Comparison of ENCODE assay signal across 23 mouse cellular contexts in the genomic region with DNA sequence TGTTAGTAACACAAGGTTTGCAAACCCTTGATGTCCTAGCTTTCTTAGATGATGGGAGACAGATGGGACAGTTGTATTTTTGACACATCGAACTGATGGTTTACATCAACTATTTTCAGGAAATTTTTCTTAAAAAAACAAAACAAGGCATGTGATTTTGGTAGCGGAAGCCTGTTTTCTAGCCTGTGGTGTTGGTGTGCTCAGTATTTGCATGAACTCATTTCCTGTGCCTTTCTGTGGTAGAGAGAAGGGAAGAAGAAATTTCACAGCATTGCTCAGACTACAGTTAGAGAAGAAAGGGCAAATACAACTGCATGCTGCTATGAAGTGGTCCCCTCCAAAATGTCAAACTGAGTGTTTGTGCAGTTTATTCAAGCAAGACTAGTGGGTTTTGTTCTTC. TPM values are rescaled to one million over a fixed set of nuclear protein-coding genes. Genes with fewer than 3 reads are reported as not detected.
DNase-seq lines count a peak whose midpoint lies in the region; ATAC-seq and TF ChIP-seq lines count a peak whose summit lies in the region.
"Had no signal": no experiment of that assay in that cellular context is flagged by ENCODE, and none has a peak within 500 bp of the region (broad histone marks: within the 10 kb centered on the region; RNA-seq: fewer than 3 reads in every experiment).

No protein-coding gene starts in this region.

- H3K4me1 ChIP-seq in hindbrain, postnatal 0 days (ENCODE audit: insufficient read depth, low read length), result no peaks in the 10 kb centered on the region
- H3K4me1 ChIP-seq: embryonic facial prominence, embryonic 13.5 days; heart, embryonic 10.5 days; intestine, embryonic 15.5 days; limb, embryonic 10.5 days; midbrain, embryonic 12.5 days had no signal

- peak; percentile 97 for ATAC-seq in activated CD4-positive, CD25-positive, alpha-beta regulatory T cell, adult 4 months
- no peak for ATAC-seq in hindbrain, postnatal 0 days
- ATAC-seq: forebrain, embryonic 16.5 days; intestine, embryonic 15.5 days had no signal

- 4% methylated on average over 2 of the region's 2 CpGs for WGBS in macrophage (ENCODE audit: missing documents)
- 81% methylated on average over 2 of the region's 2 CpGs for WGBS in hindbrain, postnatal 0 days

- no peak overlapping the region for H3K4me2 ChIP-seq in hindbrain, postnatal 0 days (ENCODE audit: low read depth, low read length)
- H3K4me2 ChIP-seq: embryonic facial prominence, embryonic 13.5 days; intestine, embryonic 15.5 days; liver, embryonic 11.5 days; midbrain, embryonic 12.5 days had no signal

- DNase-seq in thymus, postnatal 25 days, result peak; percentile 15
- DNase-seq in thymus, adult 18-20 months, result no peak
- peak; percentile 75 for DNase-seq in splenic B cell, adult 2 months (ENCODE audit: low read depth, low spot score)
- DNase-seq in hindbrain, postnatal 0 days (ENCODE audit: low spot score), result no peak
- DNase-seq in gastrocnemius, postnatal 36 days, result no peak
- no peak for DNase-seq in cerebellum, adult 8-10 months
- DNase-seq: cerebellum, adult 9-10 months; gastrocnemius, postnatal 25 days; kidney, adult 9 months; kidney, postnatal 36 days; lung, adult 2 months; lung, postnatal 36 days; retina, postnatal 1 day; right cerebral cortex, postnatal 4 days had no signal

- no peaks in the 10 kb centered on the region for H3K36me3 ChIP-seq in macrophage (ENCODE audit: inconsistent target)
- no peaks in the 10 kb centered on the region for H3K36me3 ChIP-seq in splenic B cell, adult 2 months (ENCODE audit: control insufficient read depth, insufficient read depth, low read length, poor library complexity, severe bottlenecking)
- no peaks in the 10 kb centered on the region for H3K36me3 ChIP-seq in hindbrain, postnatal 0 days (ENCODE audit: insufficient read depth, low read length)
- H3K36me3 ChIP-seq: embryonic facial prominence, embryonic 13.5 days; heart, embryonic 10.5 days; intestine, embryonic 15.5 days; limb, embryonic 10.5 days; midbrain, embryonic 12.5 days had no signal

- H3K27me3 ChIP-seq in splenic B cell, adult 2 months (ENCODE audit: control insufficient read depth, insufficient read depth, low read length, poor library complexity, severe bottlenecking), result no peaks in the 10 kb centered on the region
- no peaks in the 10 kb centered on the region for H3K27me3 ChIP-seq in hindbrain, postnatal 0 days (ENCODE audit: insufficient read depth, low read length)
- H3K27me3 ChIP-seq: embryonic facial prominence, embryonic 13.5 days; intestine, embryonic 15.5 days; midbrain, embryonic 12.5 days had no signal

- no peaks in the 10 kb centered on the region for H3K79me2 ChIP-seq in macrophage (ENCODE audit: inconsistent target)

- H3K9ac ChIP-seq in hindbrain, postnatal 0 days (replicated peaks; ENCODE audit: low read length), result no peak overlapping the region
- H3K9ac ChIP-seq: embryonic facial prominence, embryonic 13.5 days; intestine, embryonic 15.5 days; midbrain, embryonic 12.5 days had no signal

- H3K4me3 ChIP-seq in macrophage (ENCODE audit: inconsistent target), result no peak overlapping the region
- no peak overlapping the region for H3K4me3 ChIP-seq in hindbrain, postnatal 0 days (ENCODE audit: low read length)
- H3K4me3 ChIP-seq: embryonic facial prominence, embryonic 13.5 days; heart, embryonic 10.5 days; intestine, embryonic 15.5 days; limb, embryonic 10.5 days; midbrain, embryonic 12.5 days had no signal

- intact Hi-C loops in gastrocnemius, postnatal 36 days (cut with DNase I), result no loop called here

- TF ChIP-seq CTCF in hindbrain, postnatal 0 days (IDR thresholded peaks at IDR 0.05; ENCODE audit: low read depth), result no peak

- no peaks in the 10 kb centered on the region for H3K9me3 ChIP-seq in hindbrain, postnatal 0 days (ENCODE audit: low read length)
- H3K9me3 ChIP-seq: embryonic facial prominence, embryonic 13.5 days; heart, embryonic 10.5 days; intestine, embryonic 15.5 days; limb, embryonic 10.5 days; midbrain, embryonic 12.5 days had no signal

- peak overlapping the region; percentile 59 for H3K27ac ChIP-seq in macrophage
- no peak overlapping the region for H3K27ac ChIP-seq in hindbrain, postnatal 0 days
- H3K27ac ChIP-seq: embryonic facial prominence, embryonic 13.5 days; heart, embryonic 10.5 days; intestine, embryonic 15.5 days; limb, embryonic 10.5 days; midbrain, embryonic 12.5 days had no signal

RNA-seq across cellular contexts. Expression of a gene that starts 7.2 kb away (rescaled TPM):
- 100 to 1,000 TPM in 1 of 2 experiments, 10 to 100 TPM in 1; 93.0 to 114 TPM for polyA plus RNA-seq in activated CD4-positive, CD25-positive, alpha-beta regulatory T cell, adult 4 months (2017; shearing (Covaris generic))
- total RNA-seq in macrophage (2018; cell fraction: chromatin; rRNA removed), result 1,000 to 10,000 TPM in 5 of 26 experiments, 100 to 1,000 TPM in 21; 395 to 1,989 (median 506) TPM
- 10 to 100 TPM; 51.8 to 96.8 (median 59.1) TPM for total RNA-seq in macrophage (2018; cell fraction: cytosol; rRNA removed)
- 1,000 to 10,000 TPM in 2 of 26 experiments, 100 to 1,000 TPM in 24; 205 to 1,816 (median 344) TPM for total RNA-seq in macrophage (2018; cell fraction: nucleus; rRNA removed)
- polyA plus RNA-seq in macrophage (2018), result 37.7 to 54.9 TPM (median 46.3 TPM) in 3 replicates
- total RNA-seq in hindbrain, postnatal 0 days (2014; rRNA removed), result 14.2 and 21.6 TPM in 2 replicates
- 4.8 and 6.1 TPM in 2 replicates for polyA plus RNA-seq in hindbrain, postnatal 0 days (2015; fragmentation: Nextera tagmentation; extraction: Ambion mirVana)
- 1 to 10 TPM; 2.7 to 3.5 TPM for total RNA-seq in gastrocnemius, postnatal 36 days (2021)

Comparison
In these comparisons a context has a peak if more than half of its experiments do, and no peak if none do; other contexts are left out.
1. DNase-seq: peak in thymus, postnatal 25 days (single experiment) and splenic B cell, adult 2 months (single experiment); none in thymus, adult 18-20 months (0 of 2), hindbrain, postnatal 0 days (single experiment), gastrocnemius, postnatal 36 days (0 of 2) and cerebellum, adult 8-10 months (single experiment).